Mouse (Mus musculus) thymus, postnatal 10 days (tissue): ENCODE measurements around the gene Slitrk2.

Experiments used
- DNase-seq, 2 experiments: peaks; one replicate each; pipeline ENCODE4 v3.0.0; 2021; ENCODE audit warnings: low spot score in 2 of 2

The Slitrk2 gene

DNA sequence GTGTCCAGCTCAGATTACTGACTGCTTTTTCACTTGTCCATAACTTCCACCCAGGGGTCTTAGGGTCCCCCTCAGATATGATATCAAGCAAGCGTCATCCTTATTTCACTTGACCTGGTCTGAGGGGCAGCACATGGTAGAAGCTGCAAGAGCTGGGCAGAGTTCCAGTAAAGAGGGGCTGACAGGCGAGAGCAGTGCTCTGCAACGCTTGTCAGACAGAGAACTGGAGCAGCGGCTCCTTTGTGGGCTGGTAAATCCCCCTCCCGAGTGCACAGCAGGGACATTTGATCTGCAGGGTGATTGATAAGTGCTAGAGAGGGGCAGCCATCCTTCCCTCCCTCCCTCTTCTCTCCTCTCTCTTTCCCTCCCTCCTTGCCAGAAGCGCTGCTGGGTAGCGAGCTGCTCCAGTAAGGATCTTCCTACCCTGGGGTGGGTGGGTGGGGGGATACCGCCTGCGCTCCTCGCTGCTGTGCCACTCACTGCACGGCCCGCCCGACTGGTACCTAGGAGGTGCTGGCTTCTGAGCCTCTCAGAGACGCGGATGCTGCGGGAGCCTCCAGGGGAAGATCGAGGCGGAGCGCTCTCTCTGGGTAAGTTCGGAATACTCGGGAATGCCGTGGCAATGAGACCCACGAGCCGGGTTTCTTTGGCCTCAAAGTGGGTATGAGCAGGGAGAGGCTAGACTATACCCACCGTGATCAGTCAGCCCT, at the start of gene Slitrk2:
TSS of gene Slitrk2 (plus strand) at position 408 of the 710 bp plus-strand sequence.
- DNase-seq = no peak

DNA sequence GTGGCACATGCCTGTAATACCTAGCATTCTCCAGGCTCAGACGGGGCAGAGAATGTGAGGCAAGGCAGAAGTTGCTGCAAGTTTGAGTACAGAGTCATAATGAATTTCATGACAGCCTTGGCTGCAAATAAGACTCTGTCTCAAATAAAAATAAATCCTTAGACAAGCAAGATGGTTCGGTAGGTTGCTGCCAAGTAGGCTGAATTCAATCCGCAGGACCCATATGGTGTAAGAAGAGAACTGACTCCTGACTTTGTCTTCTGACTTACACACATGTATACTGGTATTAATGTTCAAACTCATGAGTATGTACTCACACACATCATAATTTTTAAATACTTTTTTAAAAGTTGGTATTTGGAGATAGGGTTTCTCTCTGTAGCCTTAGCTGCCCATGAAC, 43.6 kb upstream of the Slitrk2 start:
- DNase-seq = no peak

DNA sequence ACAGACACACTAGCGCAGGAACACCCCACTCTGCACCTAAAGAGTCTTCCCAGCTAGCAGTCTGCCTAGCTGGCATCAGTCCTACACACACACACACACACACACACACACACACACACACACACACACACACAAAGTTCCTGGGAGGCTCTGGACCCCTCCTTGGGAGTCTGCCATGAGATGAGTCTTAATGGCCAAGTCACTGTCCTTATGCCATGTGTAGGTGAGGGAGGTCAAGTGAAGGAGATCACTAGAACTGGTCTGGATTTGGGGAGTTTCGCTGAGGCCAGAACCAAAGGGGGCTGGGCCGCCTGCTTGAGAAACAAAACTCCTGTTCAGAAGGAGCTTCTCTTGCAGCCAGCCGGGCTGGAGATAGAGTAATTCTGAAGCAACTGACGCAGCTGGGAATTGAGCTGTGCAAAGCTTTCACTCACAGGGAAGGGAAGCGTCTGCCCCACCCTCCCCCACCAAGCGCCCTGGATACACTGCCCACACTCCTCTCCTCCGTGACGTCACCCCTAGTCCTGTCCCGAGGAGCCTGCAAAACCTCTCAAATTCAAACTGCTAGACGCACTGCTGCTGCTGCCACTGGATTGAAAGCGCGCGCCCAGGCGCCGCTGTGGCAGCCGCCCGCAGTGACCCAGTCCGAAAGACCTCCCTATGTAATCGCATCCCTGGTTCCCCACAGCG, 3.5 kb downstream of the Slitrk2 start:
- no peak for DNase-seq

DNA sequence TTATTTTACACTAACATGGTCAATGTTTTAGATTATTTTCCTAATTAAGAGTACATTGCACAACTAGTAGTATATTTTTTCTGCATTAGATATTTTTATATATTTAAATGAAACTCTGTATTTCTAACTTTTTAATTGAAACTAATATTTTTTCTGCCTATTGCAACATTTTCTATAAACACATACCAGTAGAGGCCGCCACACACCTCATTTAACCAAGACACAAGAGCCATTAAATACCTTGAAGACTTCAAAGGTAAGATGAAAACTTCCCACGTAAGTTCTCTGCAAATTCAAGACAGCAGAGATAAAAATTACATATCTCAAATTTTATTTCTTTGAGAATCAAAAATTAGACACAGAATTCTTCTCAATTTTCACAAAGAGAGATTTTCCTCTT, 8.2 kb downstream of the Slitrk2 start:
- DNase-seq = no peak

DNA sequence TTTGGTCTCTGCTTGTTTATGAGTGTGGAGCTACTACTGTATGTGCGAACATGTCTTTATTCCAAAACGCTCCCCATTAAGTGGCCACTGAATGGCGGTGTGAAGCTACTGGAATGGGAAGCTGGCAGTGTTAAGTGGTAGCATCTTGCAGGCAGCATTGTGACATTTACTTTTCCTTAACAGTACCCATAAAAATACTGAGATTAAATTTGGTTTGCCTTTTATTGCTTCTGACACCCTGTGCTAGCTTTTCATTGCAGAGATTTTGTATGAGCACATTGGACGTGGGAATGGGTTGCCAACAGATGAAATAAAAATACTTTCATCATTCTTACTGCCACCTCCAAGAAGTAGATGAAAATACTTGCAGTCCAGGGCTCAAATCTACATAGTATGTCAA, 27.8 kb downstream of the Slitrk2 start:
- DNase-seq = no peak

DNA sequence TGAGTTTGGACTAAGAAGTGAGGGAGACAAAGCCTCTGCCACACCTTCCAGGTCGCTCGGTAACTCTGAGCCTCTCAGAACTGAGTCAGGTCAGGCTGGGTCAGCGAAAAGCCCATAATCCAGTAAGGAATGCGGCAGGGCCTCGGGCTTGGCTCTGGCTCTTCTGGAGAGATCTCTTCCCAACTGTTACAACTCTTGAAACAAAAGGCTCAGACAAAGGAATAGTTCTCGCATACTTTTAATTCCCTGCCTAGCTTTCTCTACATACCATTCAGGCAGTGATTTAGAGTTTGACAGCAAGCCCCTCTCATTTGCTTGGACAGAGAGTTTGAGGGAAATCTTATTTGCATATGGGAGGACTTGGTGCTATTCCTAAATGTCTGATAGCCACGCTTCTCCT, 29.5 kb downstream of the Slitrk2 start:
- DNase-seq = no peak
